Mouse (Mus musculus): ENCODE results near the gene Pbx4. TPM values are rescaled to one million over a fixed set of nuclear protein-coding genes. Genes with fewer than 3 reads are reported as not detected.

The Pbx4 gene
- total and polyA plus RNA-seq, 3 experiments: 1.0 to 5.9 (median 2.4) TPM

DNA sequence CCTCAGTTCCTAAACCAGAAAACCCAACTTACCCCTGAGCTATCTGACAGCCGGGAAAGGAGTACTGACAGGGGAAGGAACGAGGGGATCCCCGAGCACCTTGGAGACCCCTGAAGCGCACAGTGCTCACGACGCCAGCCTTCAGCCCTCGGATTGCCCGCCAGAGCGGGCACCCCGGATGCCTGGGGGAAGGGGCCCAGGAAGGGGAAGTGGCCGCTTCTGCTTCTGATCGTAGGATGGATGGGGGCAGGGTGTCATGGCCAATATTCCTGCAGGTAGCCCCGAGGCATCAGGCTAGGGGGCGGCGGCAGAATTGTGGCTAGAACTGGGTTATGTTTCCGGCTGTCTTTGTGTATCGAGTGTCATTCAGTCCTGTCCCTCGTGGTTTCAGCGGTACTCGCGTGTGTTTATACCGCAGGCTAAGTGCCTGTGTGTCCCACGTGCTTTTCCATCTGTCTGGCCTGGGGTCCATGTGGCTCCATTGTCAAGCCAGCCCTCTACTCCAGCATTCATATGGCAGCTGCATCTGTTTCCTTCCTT is 23.4 kb upstream of the Pbx4 start:
- Histone ChIP-seq H3K36me3 (replicated peaks in 1 of 2; ENCODE audit: control insufficient read depth in 1 of 2, insufficient read depth in 1 of 2, low read length in 1 of 2) (peaks cover 68 to 85% of the 10 kb centered on the region in 2 experiments), H3K27ac (ENCODE audit: insufficient read depth, low read depth) (peak overlapping the region; percentile 16; the same call in 1 of the 2 replicates)
- peak; percentile 50 for DNase-seq (ENCODE audit: extremely low read depth)

GRCm38 (mm10) chr8:69809820-69810219 is 22.5 kb upstream of the Pbx4 start:
- Histone ChIP-seq H3K9me3 (replicated peaks; ENCODE audit: low read length) (peaks cover 13% of the 10 kb centered on the region), H3K27me3 (replicated peaks) (no peaks in the 10 kb centered on the region), H3K4me2 (ENCODE audit: insufficient read depth, low read depth, poor library complexity, severe bottlenecking) (peak overlapping the region; percentile 64), H3K79me2 (replicated peaks; ENCODE audit: control insufficient read depth, extremely low read depth, insufficient read depth, poor library complexity, severe bottlenecking) (peaks cover 17% of the 10 kb centered on the region), H3K27ac (ENCODE audit: insufficient read depth, low read depth) (no peak overlapping the region), H3K36me3 (replicated peaks in 1 of 2; ENCODE audit: control insufficient read depth in 1 of 2, insufficient read depth in 1 of 2, low read length in 1 of 2) (peaks cover 70 to 86% of the 10 kb centered on the region in 2 experiments), H3K4me1 (ENCODE audit: control insufficient read depth in 1 of 2, insufficient read depth in 2 of 2) (peaks cover 23 to 37% of the 10 kb centered on the region in 2 experiments), H3K9ac (ENCODE audit: insufficient read depth, low read depth) (peak overlapping the region; percentile 96; the same call in 1 of the 2 replicates), H3K4me3 (replicated peaks in 1 of 3; ENCODE audit: low read depth in 2 of 3, low read length in 2 of 3, poor library complexity in 1 of 3) (peak overlapping the region; percentile 32 to 55 (median 45))
- no peak for DNase-seq (ENCODE audit: extremely low read depth)
- TF ChIP-seq SIN3A (IDR thresholded peaks at IDR 0.05; ENCODE audit: low read length) (no peak), EP300 (IDR thresholded peaks at IDR 0.05; ENCODE audit: low read length) (no peak), POLR2A (IDR thresholded peaks at IDR 0.05; ENCODE audit: low read depth, low read length) (no peak), MAZ (IDR thresholded peaks at IDR 0.05; ENCODE audit: low read depth, low read length) (no peak), ZC3H11A (IDR thresholded peaks at IDR 0.05; ENCODE audit: low read depth, low read length) (no peak), SMC3 (IDR thresholded peaks at IDR 0.05; ENCODE audit: low read depth, low read length) (no peak), MYC (IDR thresholded peaks at IDR 0.05; ENCODE audit: low read depth, low read length) (no peak), CHD1 (IDR thresholded peaks at IDR 0.05; ENCODE audit: low read depth, low read length) (no peak), RCOR1 (conservative IDR thresholded peaks at IDR 0.05; ENCODE audit: low read depth, low read length) (no peak), ZKSCAN1 (IDR thresholded peaks at IDR 0.05; ENCODE audit: borderline replicate concordance, low read depth, low read length) (no peak), UBTF (IDR thresholded peaks at IDR 0.05; ENCODE audit: low read depth, low read length) (no peak), POLR2AphosphoS2 (IDR thresholded peaks at IDR 0.05; ENCODE audit: low read depth, low read length) (no peak), NRF1 (IDR thresholded peaks at IDR 0.05; ENCODE audit: low read depth, low read length) (no peak)
- dilution Hi-C loops (cut with MboI; ENCODE audit: extremely low pct_ligation_motif_present, extremely low pct_unique_long_range_greater_than_20kb, low sequenced_read_pairs): no loop called here
- in situ Hi-C loops (cut with MboI; ENCODE audit: low pct_ligation_motif_present, low pct_unique_long_range_greater_than_20kb, low sequenced_read_pairs): no loop called here

More for the DNA sequence above, 23.4 kb upstream of the Pbx4 start:
- Histone ChIP-seq H3K79me2 (replicated peaks; ENCODE audit: control insufficient read depth, extremely low read depth, insufficient read depth, poor library complexity, severe bottlenecking) (peaks cover 17% of the 10 kb centered on the region), H3K9ac (ENCODE audit: insufficient read depth, low read depth) (peak overlapping the region; percentile 96), H3K27me3 (replicated peaks) (no peaks in the 10 kb centered on the region), H3K4me1 (ENCODE audit: control insufficient read depth in 1 of 2, insufficient read depth in 2 of 2) (peaks cover 23 to 37% of the 10 kb centered on the region in 2 experiments), H3K9me3 (replicated peaks; ENCODE audit: low read length) (peaks cover 5% of the 10 kb centered on the region), H3K4me2 (ENCODE audit: insufficient read depth, low read depth, poor library complexity, severe bottlenecking) (peak overlapping the region; percentile 64), H3K4me3 (replicated peaks in 1 of 3; ENCODE audit: low read depth in 2 of 3, low read length in 2 of 3, poor library complexity in 1 of 3) (peak overlapping the region; percentile 73 to 82 (median 80))
- dilution Hi-C loops (cut with MboI; ENCODE audit: extremely low pct_ligation_motif_present, extremely low pct_unique_long_range_greater_than_20kb, low sequenced_read_pairs) (no loop called here), in situ Hi-C loops (cut with MboI; ENCODE audit: low pct_ligation_motif_present, low pct_unique_long_range_greater_than_20kb, low sequenced_read_pairs) (no loop called here)
- TF ChIP-seq BHLHE40 (IDR thresholded peaks at IDR 0.05; ENCODE audit: low read depth, low read length) (peak; percentile 46), CHD2 (IDR thresholded peaks at IDR 0.05; ENCODE audit: low read length) (peak; percentile 69; the same call in 1 of the 2 replicates), MXI1 (IDR thresholded peaks at IDR 0.05; ENCODE audit: low read depth, low read length) (peak; percentile 95), HCFC1 (IDR thresholded peaks at IDR 0.05; ENCODE audit: low read depth, low read length) (no peak), GABPA (IDR thresholded peaks at IDR 0.05; ENCODE audit: insufficient replicate concordance, low read depth, low read length) (no peak), USF2 (conservative IDR thresholded peaks at IDR 0.05; ENCODE audit: low read depth, low read length) (no peak), NELFE (IDR thresholded peaks at IDR 0.05; ENCODE audit: low read depth, low read length) (no peak; the same call in 1 of the 2 replicates), CHD1 (IDR thresholded peaks at IDR 0.05; ENCODE audit: low read depth, low read length) (no peak), ELF1 (IDR thresholded peaks at IDR 0.05; ENCODE audit: low read depth, low read length) (no peak), IRF4 (IDR thresholded peaks at IDR 0.05; ENCODE audit: low read depth, low read length) (no peak; the same call in 1 of the 2 replicates), NRF1 (IDR thresholded peaks at IDR 0.05; ENCODE audit: low read depth, low read length) (no peak), MYC (IDR thresholded peaks at IDR 0.05; ENCODE audit: low read depth, low read length) (peak; percentile 97), MAX (IDR thresholded peaks at IDR 0.05; ENCODE audit: low read length) (peak; percentile 95), JUND (conservative IDR thresholded peaks at IDR 0.05; ENCODE audit: low read depth, low read length) (no peak), MAZ (IDR thresholded peaks at IDR 0.05; ENCODE audit: low read depth, low read length) (no peak), MEF2A (IDR thresholded peaks at IDR 0.05; ENCODE audit: borderline replicate concordance, low read depth, low read length) (no peak), MAFK (IDR thresholded peaks at IDR 0.05; ENCODE audit: insufficient replicate concordance, low read length) (no peak), UBTF (IDR thresholded peaks at IDR 0.05; ENCODE audit: low read depth, low read length) (no peak), TCF12 (IDR thresholded peaks at IDR 0.05; ENCODE audit: low read depth, low read length) (0 out of 2 replicates have a peak, but pooled peaks have one; percentile 10), E2F4 (IDR thresholded peaks at IDR 0.05; ENCODE audit: insufficient replicate concordance, low read depth, low read length) (no peak), USF1 (IDR thresholded peaks at IDR 0.05; ENCODE audit: low read depth, low read length) (no peak), SIN3A (IDR thresholded peaks at IDR 0.05; ENCODE audit: low read length) (peak; percentile 54; the same call in 1 of the 2 replicates)

All from CH12.LX (cell line).